Mouse (Mus musculus) hindbrain, embryonic 14.5 days (tissue): Measurements from ENCODE around the gene 4933406M09Rik. TPM values are rescaled to one million over a fixed set of nuclear protein-coding genes. Genes with fewer than 3 reads are reported as not detected.

Experiments
- ATAC-seq: fragments of 200-750 bp; cut with Nextera tagmentation; 2 replicates; pipeline ENCODE4 v1.8.0; 2017; ENCODE audit warnings: moderate number of reproducible peaks, mild to moderate bottlenecking, moderate TSS enrichment, moderate library complexity; ENCODE audit not compliant: low FRiP score
- DNase-seq: peaks from one replicate; pipeline ENCODE4 v3.0.0-alpha.2; 2015; ENCODE audit warnings: low spot score
- H3K27ac ChIP-seq: fragments of 300-500 bp; sonication (generic); 2 replicates; pipeline ENCODE4 v1.5.1; 2014; ENCODE audit warnings: mild to moderate bottlenecking, moderate library complexity
- H3K27me3 ChIP-seq: fragments of 300-500 bp; sonication (generic); 2 replicates; pipeline ENCODE4 v1.6.1; 2014; ENCODE audit warnings: mild to moderate bottlenecking, low read length, mixed read lengths; ENCODE audit not compliant: control insufficient read depth, insufficient read depth
- H3K36me3 ChIP-seq: fragments of 300-500 bp; sonication (generic); replicated peaks from 2 replicates; pipeline ENCODE4 v1.6.1; 2014; ENCODE audit not compliant: control insufficient read depth, insufficient read depth
- H3K4me1 ChIP-seq: fragments of 300-500 bp; sonication (generic); replicated peaks from 2 replicates; pipeline ENCODE4 v1.6.1; 2014; ENCODE audit warnings: antibody characterized with exemption, low read length, mixed read lengths; ENCODE audit not compliant: control insufficient read depth, insufficient read depth
- H3K4me2 ChIP-seq: fragments of 300-500 bp; sonication (generic); replicated peaks from 2 replicates; pipeline ENCODE4 v1.6.1; 2014; ENCODE audit warnings: mild to moderate bottlenecking, moderate library complexity
- H3K4me3 ChIP-seq: fragments of 300-500 bp; sonication (generic); replicated peaks from 2 replicates; pipeline ENCODE4 v1.5.1; 2014; ENCODE audit warnings: mild to moderate bottlenecking, low read length
- H3K9ac ChIP-seq: fragments of 300-500 bp; sonication (generic); 2 replicates; pipeline ENCODE4 v1.6.1; 2014
- H3K9me3 ChIP-seq: fragments of 300-500 bp; sonication (generic); 2 replicates; pipeline ENCODE4 v1.6.1; 2016; ENCODE audit warnings: low read length; ENCODE audit not compliant: control insufficient read depth
- WGBS: fragments of 180-500 bp; shearing (Covaris S2); extraction: QIAGEN DNeasy Blood & Tissue Kit; methylation state at CpG from one replicate; pipeline ENCODE4 v1.1.7; 2014; 5-methylcytosine and 5-hydroxymethylcytosine counted together
- polyA plus RNA-seq: library from polyadenylated mRNA; unstranded; fragments of >200 nt; fragmentation: Nextera tagmentation; extraction: Ambion mirVana; gene quantifications from 2 replicates; pipeline ENCODE4 v1.2.1, GENCODE M21; 2014

Gene 4933406M09Rik
- polyA plus RNA-seq, 1 experiment from 2014 or later: not detected

DNA sequence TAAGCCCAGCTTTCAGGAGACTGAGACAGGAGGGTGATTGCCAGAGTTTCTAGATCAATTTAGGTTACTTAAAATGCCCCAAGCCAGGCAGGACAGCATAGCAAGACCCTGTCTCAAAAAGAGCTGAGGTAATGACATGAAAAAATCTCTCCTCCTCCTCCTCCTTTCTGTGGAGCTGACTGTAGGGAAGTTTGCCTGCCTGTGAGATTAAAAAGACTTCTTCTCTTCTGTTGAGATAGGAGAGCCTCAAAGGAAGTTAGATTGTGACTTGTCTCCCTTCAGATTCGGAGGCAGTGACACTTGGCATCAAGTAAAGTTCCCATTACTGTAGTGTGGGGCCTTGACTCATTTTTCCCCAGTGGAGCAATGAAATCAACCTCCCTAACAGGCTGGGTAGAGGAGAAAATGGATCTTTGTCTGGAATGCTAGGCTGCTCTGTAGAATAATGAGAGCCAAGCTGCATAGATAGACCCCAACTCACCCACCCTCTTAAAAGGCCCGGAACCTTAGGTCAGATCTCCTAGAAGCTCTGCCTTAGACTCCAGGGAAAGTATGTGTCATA lies 32.8 kb downstream of the 4933406M09Rik start:
- Histone ChIP-seq H3K36me3 (peaks cover 7% of the 10 kb centered on the region), H3K9ac (no peak overlapping the region), H3K4me2 (no peak overlapping the region), H3K4me3 (no peak overlapping the region), H3K27ac (no peak overlapping the region), H3K27me3 (no peaks in the 10 kb centered on the region), H3K4me1 (peaks cover 33% of the 10 kb centered on the region), H3K9me3 (no peaks in the 10 kb centered on the region)
- DNase-seq (no peak), ATAC-seq (no peak)
- WGBS: 85% methylated on average over 2 of the region's 2 CpGs

DNA sequence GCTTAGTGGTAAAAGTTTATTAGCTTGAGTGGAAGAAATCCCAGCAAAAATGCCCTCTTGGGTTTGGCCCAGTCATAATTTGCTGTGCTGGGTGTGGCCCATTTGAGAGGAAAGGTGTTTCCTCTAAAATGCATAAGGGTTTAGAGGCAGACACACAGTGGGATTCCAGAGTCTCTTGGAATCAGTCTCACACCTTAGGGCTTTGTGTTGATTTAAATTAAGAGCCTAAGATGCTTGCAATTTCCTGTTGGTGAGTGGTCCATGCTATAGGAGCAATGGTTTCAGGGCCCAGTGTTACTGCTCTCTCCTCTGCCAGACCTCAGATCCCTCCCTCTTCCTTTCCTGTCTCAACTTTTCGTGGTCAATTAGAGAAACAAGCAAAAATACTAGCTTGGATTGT lies 33.4 kb downstream of the 4933406M09Rik start:
- Histone ChIP-seq H3K4me1 (peaks cover 32% of the 10 kb centered on the region), H3K9ac (no peak overlapping the region), H3K27me3 (no peaks in the 10 kb centered on the region), H3K4me2 (no peak overlapping the region), H3K27ac (0 out of 2 replicates have a peak overlapping the region, but pooled peaks have one; percentile 43), H3K9me3 (no peaks in the 10 kb centered on the region), H3K36me3 (peaks cover 14% of the 10 kb centered on the region), H3K4me3 (no peak overlapping the region)
- ATAC-seq: no peak
- no peak for DNase-seq
- WGBS: 70% methylated on average over 1 of the region's 1 CpGs

DNA sequence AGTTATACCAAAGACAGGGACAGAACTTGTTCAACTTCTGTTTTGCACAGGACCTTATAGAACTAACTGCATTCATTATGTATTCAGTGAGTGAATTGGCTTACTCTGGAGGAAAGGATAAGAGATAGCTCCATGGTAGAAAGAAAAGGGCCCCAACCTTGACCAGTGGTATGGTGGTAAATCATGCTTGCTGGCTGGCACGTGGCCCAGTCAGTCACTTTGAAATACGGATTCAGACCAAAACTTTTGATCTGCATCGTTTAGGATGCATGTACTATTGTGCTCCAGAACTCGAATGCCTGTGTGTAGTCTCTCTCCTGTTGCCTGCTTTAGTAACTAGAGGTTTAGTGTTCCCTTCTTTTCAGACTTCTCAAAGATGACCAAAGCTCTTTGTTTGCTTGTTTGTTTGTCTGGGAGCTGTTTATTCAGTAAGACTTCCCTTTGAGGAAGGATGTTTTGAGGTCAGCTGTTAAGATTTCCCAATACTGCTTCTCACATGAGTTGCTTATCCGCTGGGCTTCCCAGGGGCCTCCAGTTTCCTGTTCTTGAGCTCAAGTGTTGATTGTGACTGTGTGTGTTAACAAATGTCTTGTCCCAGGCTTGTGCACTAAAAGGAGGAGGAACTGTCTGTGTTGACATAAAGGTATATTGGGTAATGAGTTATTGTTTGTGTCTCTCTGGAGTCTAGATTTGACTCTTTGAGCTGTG lies 34.2 kb downstream of the 4933406M09Rik start:
- ATAC-seq: no peak
- WGBS: 63% methylated on average over 5 of the region's 5 CpGs
- H3K27me3 ChIP-seq: no peaks in the 10 kb centered on the region
- H3K4me1 ChIP-seq: peaks cover 26% of the 10 kb centered on the region
- H3K9ac ChIP-seq: no peak overlapping the region
- H3K36me3 ChIP-seq: peaks cover 21% of the 10 kb centered on the region
- H3K4me2 ChIP-seq: no peak overlapping the region
- H3K9me3 ChIP-seq: no peaks in the 10 kb centered on the region
- no peak for DNase-seq
- no peak overlapping the region for H3K4me3 ChIP-seq
- peak overlapping the region; percentile 43; the same call in 1 of the 2 replicates for H3K27ac ChIP-seq

DNA sequence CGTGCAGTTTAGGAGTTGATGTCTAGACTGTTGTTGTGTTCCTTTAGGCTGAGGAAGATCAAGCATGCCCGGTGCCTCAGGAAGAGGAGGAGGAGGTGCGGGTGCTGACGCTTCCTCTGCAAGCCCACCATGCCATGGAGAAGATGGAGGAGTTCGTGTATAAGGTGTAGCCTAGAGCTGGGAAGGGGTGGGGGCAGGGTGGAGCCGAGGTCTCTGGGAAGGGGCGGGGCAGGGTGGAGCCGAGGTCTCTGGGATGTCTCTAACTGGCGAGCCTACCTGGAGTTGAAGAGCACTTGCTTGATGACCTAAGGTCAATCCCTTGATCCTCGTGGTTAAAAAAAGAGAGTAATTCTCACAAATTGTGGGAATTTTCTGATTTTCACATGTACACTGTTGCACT lies 38.2 kb downstream of the 4933406M09Rik start:
- WGBS: 79% methylated on average over 10 of the region's 10 CpGs
- H3K27ac ChIP-seq: no peak overlapping the region
- peaks cover 61% of the 10 kb centered on the region for H3K36me3 ChIP-seq
- H3K4me1 ChIP-seq: peaks cover 10% of the 10 kb centered on the region; the same call in 1 of the 2 replicates
- DNase-seq (no peak), ATAC-seq (no peak)
- no peak overlapping the region for H3K4me3 ChIP-seq
- H3K4me2 ChIP-seq: no peak overlapping the region
- H3K27me3 ChIP-seq: no peaks in the 10 kb centered on the region
- no peak overlapping the region for H3K9ac ChIP-seq
- H3K9me3 ChIP-seq: no peaks in the 10 kb centered on the region

DNA sequence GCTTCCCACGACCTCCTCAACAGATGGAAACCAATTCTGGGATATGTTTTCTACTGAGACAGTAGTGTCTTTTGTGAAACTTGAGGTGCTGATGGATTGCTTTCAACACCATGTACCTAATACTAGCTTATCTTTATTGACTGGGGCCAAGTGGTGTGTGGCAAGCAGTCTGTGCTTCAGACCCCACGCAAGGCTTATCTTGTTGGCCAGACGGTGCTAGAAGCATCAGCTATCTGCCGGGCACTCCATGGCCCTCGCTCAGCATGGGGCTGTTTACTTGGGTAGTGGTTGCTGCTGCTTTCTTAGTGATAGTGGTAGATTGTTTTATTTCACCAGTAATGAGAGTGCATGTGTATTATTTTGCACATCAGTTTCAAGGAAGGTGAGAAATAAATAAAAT lies 40.5 kb downstream of the 4933406M09Rik start:
- Histone ChIP-seq H3K4me3 (no peak overlapping the region), H3K4me1 (no peaks in the 10 kb centered on the region), H3K27me3 (no peaks in the 10 kb centered on the region), H3K9me3 (no peaks in the 10 kb centered on the region), H3K9ac (no peak overlapping the region), H3K36me3 (peaks cover 84% of the 10 kb centered on the region), H3K4me2 (no peak overlapping the region), H3K27ac (no peak overlapping the region)
- DNase-seq (no peak), ATAC-seq (no peak)
- WGBS: 88% methylated on average over 5 of the region's 5 CpGs

DNA sequence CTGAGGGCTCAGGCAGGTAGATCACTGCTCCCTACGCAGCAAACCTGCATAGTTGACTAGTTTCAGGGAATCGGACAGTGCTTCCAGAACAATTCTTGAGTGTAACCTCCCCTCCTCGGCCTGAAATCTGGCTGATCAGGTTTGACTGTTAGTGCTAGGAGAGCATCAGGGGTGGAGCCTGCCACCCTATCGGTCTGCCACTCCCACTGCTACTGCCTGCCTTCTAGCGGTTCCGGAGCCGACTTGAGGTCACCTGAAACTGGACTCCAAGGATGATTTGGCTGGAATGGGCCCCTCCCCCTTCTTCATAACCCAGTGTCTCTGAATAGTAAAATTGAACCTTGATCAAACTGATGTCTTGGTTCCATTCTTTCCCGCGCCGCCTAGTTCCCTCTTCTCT lies 47.3 kb downstream of the 4933406M09Rik start:
- Histone ChIP-seq H3K4me1 (no peaks in the 10 kb centered on the region), H3K27ac (no peak overlapping the region), H3K9me3 (no peaks in the 10 kb centered on the region), H3K9ac (no peak overlapping the region), H3K4me2 (no peak overlapping the region), H3K36me3 (peaks cover 58% of the 10 kb centered on the region), H3K4me3 (no peak overlapping the region), H3K27me3 (no peaks in the 10 kb centered on the region)
- DNase-seq: no peak
- ATAC-seq: no peak
- WGBS: 89% methylated on average over 10 of the region's 10 CpGs

DNA sequence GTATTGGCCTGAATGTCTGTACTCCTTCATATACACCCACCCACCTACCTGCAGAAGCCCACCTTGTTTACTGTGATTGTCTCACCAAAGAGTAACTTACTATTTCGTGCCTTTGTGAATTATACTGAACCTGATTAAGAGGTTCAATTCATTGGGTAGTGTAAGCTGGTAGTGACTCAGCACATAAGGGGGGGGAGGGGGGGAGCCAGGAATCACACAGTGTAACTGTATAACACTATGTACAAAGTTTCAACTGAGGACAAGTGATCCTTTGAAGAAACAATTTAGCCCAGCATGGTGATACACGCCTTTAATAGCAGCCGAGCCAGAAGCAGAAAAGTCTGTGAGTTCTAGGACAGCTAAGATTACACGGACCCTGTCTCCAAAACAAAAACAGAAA lies 47.7 kb downstream of the 4933406M09Rik start:
- Histone ChIP-seq H3K4me1 (no peaks in the 10 kb centered on the region), H3K27me3 (no peaks in the 10 kb centered on the region), H3K36me3 (peaks cover 53% of the 10 kb centered on the region), H3K9me3 (no peaks in the 10 kb centered on the region), H3K4me2 (no peak overlapping the region), H3K9ac (no peak overlapping the region), H3K4me3 (no peak overlapping the region), H3K27ac (no peak overlapping the region)
- 90% methylated on average over 4 of the region's 4 CpGs for WGBS
- ATAC-seq: no peak
- DNase-seq: no peak

DNA sequence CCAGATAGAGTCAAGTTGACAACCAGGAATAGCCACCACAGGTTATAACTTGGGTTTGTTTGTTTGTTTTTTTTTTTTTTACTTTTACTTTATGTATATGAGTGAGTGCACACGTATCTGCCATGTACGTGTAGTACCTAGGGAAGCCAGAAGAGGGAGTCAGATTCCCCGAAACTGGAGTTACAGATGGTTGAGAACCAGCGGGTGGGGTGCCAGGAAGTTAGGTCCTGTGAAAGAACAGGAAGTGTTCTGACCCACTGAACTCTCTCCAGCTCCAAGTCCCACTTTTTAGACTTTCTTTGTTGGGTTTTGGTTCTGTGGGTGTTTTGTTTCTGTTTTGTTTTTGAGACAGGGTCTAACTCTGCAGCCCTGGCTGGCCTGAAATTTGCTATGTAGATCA lies 49.7 kb downstream of the 4933406M09Rik start:
- H3K27me3 ChIP-seq: no peaks in the 10 kb centered on the region
- H3K4me2 ChIP-seq: no peak overlapping the region
- no peaks in the 10 kb centered on the region for H3K9me3 ChIP-seq
- no peaks in the 10 kb centered on the region for H3K4me1 ChIP-seq
- no peak overlapping the region for H3K4me3 ChIP-seq
- ATAC-seq (no peak), DNase-seq (no peak)
- WGBS: 21% methylated on average over 4 of the region's 4 CpGs
- no peak overlapping the region for H3K27ac ChIP-seq
- peaks cover 35% of the 10 kb centered on the region for H3K36me3 ChIP-seq
- H3K9ac ChIP-seq: no peak overlapping the region

DNA sequence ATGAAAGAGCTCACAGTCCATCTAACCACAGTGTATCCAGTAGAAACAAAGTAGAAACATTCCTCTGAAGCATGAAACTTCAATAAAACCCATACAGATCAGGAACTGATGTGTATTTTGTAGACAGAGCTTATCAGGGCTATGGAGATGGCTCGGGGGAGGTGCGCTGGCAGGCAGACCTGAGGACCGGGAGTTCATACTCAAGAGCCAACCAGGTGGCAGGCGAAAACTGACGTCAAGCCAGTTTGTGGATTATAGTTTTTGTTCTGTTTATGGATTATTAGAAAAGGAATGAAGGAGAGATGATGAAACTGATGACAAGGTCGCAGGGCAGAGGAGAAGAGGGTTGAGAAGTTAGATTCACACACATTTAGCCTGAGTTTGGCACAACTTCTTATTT lies 54.7 kb downstream of the 4933406M09Rik start:
- WGBS: 94% methylated on average over 6 of the region's 6 CpGs
- Histone ChIP-seq H3K4me2 (no peak overlapping the region), H3K4me3 (no peak overlapping the region), H3K27me3 (no peaks in the 10 kb centered on the region), H3K9ac (no peak overlapping the region), H3K36me3 (no peaks in the 10 kb centered on the region), H3K9me3 (no peaks in the 10 kb centered on the region), H3K4me1 (no peaks in the 10 kb centered on the region), H3K27ac (no peak overlapping the region)
- DNase-seq (no peak), ATAC-seq (no peak)
